Mouse (Mus musculus): ENCODE results near the gene Krtap1-3.

- TF ChIP-seq POLR2A (IDR thresholded peaks at IDR 0.05; ENCODE audit: control insufficient read depth, low read depth, low read length) (no peak), CTCF (IDR thresholded peaks at IDR 0.05; ENCODE audit: control insufficient read depth, insufficient read depth, insufficient replicate concordance, low read depth, low read length) (no peak)
These were observed 43.2 kb downstream of the Krtap1-3 start for GRCm38 (mm10) chr11:99547892-99548291.
